8 mouse cellular contexts compared by ENCODE assay signal in the genomic region with DNA sequence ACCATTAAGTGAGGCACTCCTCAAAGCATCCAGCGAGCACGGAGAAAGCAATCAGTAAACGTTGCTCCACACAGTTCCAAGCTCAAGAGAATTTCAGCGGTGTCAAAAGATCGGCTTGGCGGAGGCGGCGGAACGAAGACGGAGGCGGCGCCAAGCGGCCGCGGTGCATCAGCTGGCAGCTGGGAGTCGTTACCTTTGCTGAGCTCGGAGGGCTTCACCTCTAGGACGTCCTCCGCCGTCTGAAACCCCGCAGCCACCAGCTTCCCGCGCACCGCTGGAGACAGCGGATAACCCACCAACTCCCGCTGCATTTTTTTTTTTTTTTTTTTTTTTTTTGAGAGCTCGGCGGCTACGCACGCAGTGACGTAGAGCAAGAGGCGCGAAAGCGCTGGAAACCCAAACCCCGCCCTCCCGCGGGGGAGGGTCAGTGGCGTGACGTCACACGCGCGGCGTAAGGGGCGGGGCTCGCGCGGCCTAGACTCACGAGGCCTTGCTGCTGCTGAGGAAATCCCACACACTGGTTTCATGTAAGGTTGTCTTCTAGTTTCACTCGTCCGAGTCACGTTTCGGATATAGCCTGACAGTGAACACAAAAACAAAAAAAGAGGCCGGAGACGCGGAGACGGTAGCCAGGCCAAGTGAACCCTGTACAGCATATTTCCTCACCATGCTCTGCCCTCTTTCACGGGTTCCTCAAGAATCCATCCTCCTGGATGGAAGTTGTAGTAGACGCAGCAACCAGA. TPM values are rescaled to one million over a fixed set of nuclear protein-coding genes. Genes with fewer than 3 reads are reported as not detected.
DNase-seq lines count a peak whose midpoint lies in the region; TF ChIP-seq lines count a peak whose summit lies in the region.

No protein-coding gene starts in this region.

- H3K27me3 ChIP-seq in megakaryocyte, embryonic 14.5 days (replicated peaks) = no peaks in the 10 kb centered on the region

- H3K4me1 ChIP-seq in megakaryocyte, embryonic 14.5 days = peaks cover 14% of the 10 kb centered on the region

- H3K27ac ChIP-seq in gastrocnemius, adult 2 months = peak overlapping the region; percentile 90

- TF ChIP-seq CTCF in gastrocnemius, adult 2 months (IDR thresholded peaks at IDR 0.05) = no peak; the same call in 1 of the 2 replicates

- no peaks in the 10 kb centered on the region for H3K9me3 ChIP-seq in megakaryocyte, embryonic 14.5 days

- intact Hi-C loops in gastrocnemius, adult 2 months (cut with DNase I) = loop anchor here (5.0 kb wide), 1 partner anchor 187 kb away; no protein-coding TSS in a partner anchor

- peak; percentile 98 for DNase-seq in WW6 (ENCODE audit: low read depth, low spot score)
- peak; percentile 97 for DNase-seq in cerebellum, postnatal 4 days (ENCODE audit: low spot score in 2 of 2)
- DNase-seq in gastrocnemius, adult 2 months = peak; percentile 95
- DNase-seq in hindlimb bud, embryonic 11.5 days (ENCODE audit: extremely low spot score, low read depth, low spot score) = peak; percentile 93
- peak; percentile 86 to 93 for DNase-seq in left cerebral cortex, adult 8-10 months (ENCODE audit: low spot score in 2 of 2)
- DNase-seq in right cerebral cortex, postnatal 10 days (ENCODE audit: low spot score in 2 of 2) = peak; percentile 96 to 97
- peak; percentile 97 for DNase-seq in urinary bladder, postnatal 25 days (ENCODE audit: low spot score)

- H3K36me3 ChIP-seq in megakaryocyte, embryonic 14.5 days (replicated peaks; ENCODE audit: low read length) = no peaks in the 10 kb centered on the region

- peak overlapping the region; percentile 87 for H3K4me3 ChIP-seq in gastrocnemius, adult 2 months
- peak overlapping the region; percentile 96 for H3K4me3 ChIP-seq in megakaryocyte, embryonic 14.5 days (replicated peaks)

RNA-seq across cellular contexts. Expression of a gene that starts 0.5 kb away (rescaled TPM):
- under 1 TPM; 0.26 to 0.45 TPM for total RNA-seq in gastrocnemius, adult 2 months (2021)
- 1 to 10 TPM; 2.6 to 4.7 (median 4.0) TPM for total RNA-seq in left cerebral cortex, adult 8-10 months (2022)
- 0.22 TPM in 1 of 2 replicates, not detected in the other for polyA plus RNA-seq in megakaryocyte, embryonic 14.5 days (2012; ENCODE audit: insufficient read depth, low replicate concordance)

RNA-seq across cellular contexts. Expression of a gene that starts 0.6 kb away (rescaled TPM):
- total RNA-seq in gastrocnemius, adult 2 months (2021) = not detected
- 1 to 10 TPM in 1 of 4 experiments, under 1 TPM in 1, not detected in 2; 0.57 to 1.4 TPM for total RNA-seq in left cerebral cortex, adult 8-10 months (2022)
- not detected in 2 replicates for polyA plus RNA-seq in megakaryocyte, embryonic 14.5 days (2012; ENCODE audit: insufficient read depth, low replicate concordance)

RNA-seq across cellular contexts. Expression of a gene that starts 45.5 kb away (rescaled TPM):
- total RNA-seq in gastrocnemius, adult 2 months (2021) = under 1 TPM; 0.36 to 0.50 TPM
- total RNA-seq in left cerebral cortex, adult 8-10 months (2022) = 100 to 1,000 TPM; 114 to 128 (median 123) TPM
- 0.32 TPM in 1 of 2 replicates, not detected in the other for polyA plus RNA-seq in megakaryocyte, embryonic 14.5 days (2012; ENCODE audit: insufficient read depth, low replicate concordance)

Comparison
In these comparisons a context has a peak if more than half of its experiments do, and no peak if none do; other contexts are left out.
1. Peak in every context shown above with its lines: DNase-seq, H3K4me3 ChIP-seq and H3K27ac ChIP-seq.
2. RNA of a gene that starts 45.5 kb away (total RNA-seq): 114 to 128 TPM in left cerebral cortex, adult 8-10 months; 0.36 to 0.50 TPM in gastrocnemius, adult 2 months; every median in the first group is over 10 times any median in the second.